Mouse (Mus musculus): ENCODE data around the gene Akap13.

Akap13 gene

DNA sequence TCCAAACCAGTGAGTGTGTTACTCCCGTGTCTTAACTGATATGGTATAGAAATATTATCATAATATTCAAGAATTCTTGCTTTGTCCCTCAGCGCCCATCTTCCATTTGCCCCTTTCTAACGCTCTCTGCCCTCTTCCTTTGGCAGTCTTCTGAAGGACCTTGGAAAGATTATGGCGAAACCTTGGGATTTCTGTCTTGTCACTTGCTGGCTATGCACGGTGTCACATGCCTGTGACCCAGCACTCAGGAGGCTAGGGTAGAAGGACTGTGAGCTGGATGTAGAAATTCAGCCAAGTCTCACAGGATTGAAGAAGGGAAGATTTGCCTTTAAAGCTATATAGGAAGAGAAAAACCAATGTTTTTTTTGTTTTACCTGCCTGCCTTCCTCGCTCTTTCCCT lies 212.2 kb downstream of the Akap13 start:
- DNase-seq (ENCODE audit: low spot score) = no peak

DNA sequence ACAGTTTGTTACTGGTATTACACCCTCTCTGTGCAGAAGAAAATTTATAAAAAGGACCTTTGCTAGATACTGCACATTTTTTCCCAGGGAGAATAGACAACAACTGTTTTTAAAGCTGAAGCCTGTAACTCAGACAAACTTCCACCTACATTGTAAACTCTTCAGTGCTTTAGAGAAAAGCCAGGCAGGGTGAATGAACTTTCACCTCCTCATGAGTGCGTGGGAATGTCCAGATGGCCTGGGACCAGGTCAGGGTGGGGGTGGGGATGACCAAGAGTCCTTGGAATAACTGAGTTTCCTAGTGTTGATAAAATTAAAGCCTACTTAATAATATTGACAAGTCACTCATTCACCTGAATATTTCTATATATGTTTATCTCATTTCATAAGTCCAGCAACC lies 213.1 kb downstream of the Akap13 start:
- no peak for DNase-seq (ENCODE audit: low spot score)

DNA sequence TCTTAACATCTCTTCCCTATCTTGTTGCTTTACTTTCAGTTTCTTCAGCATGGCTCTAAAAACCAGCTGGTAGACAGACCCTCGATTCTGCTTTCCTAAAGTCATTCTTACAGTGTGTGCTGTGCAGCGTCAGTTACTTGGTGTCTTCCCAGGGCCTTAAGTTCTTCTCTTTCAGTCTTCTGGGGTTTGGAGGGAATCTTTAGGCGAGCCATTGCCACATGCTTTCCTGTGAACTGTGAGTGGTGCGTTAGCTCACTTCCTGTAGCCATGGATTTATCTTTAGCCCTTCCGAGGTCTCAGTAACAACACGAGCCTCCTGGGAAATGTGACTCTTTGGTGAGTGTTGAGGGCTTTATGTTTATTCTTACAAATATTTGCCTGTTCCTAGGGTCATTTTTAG lies 214.1 kb downstream of the Akap13 start:
- DNase-seq (ENCODE audit: low spot score) = no peak

DNA sequence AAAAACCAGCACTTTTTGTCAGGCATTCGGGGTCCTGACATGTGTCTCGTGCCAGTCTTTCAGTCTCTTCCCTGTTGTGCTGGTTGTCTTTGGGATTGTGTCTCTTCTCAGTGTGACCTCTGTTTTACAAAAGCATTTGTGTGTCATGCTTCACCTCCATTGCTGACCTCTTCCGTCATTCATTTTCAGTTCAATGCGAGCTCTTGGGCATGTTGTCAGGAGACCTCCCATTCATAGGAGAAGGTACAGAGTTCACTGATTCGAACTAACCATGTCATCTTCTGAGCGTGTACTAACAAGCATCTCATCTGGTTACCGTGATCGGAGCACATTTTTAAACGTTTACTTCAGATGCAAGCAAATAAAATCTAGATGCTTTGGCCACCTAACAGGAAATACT lies 224.3 kb downstream of the Akap13 start:
- no peak for DNase-seq (ENCODE audit: low spot score)

DNA sequence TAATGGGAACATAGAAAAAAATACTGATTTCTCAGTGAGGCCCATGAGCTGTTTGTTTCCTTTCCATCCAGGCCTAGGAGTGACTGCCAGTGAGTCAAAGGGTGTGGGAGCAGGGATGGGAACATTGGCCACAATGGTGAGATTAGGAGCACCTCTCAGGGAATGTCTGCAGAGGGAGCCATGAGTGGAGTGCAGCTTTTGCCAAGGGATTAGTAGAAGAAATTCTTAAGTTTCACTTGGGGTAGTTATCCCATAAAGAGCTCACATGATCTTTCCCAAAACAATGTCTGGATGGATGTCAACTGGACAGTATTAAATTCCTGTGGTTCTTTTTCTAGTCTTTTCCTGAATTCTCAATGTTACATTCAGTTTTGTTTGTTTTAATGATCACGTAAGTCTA lies 227.6 kb downstream of the Akap13 start:
- DNase-seq (ENCODE audit: low spot score) = no peak

DNA sequence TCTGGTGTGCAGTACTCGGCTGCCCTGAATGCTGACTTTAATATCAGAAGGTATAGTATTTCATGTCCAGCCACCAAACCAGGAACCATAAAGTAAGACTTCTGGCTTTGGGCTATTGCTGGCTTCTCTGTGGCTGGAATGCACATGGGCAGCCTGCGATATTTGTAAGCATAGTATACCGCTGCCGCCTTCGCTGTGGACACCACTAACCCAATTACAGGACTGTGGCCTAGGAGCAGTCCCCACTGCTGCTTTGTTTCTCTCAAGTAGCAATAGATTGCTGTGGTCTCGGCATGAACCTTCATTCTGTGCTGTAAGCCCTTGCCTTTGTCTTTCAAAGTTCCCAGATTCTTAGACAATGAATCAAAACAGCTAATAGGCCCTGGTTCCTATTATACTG lies 228.1 kb downstream of the Akap13 start:
- DNase-seq (ENCODE audit: low spot score) = no peak

DNA sequence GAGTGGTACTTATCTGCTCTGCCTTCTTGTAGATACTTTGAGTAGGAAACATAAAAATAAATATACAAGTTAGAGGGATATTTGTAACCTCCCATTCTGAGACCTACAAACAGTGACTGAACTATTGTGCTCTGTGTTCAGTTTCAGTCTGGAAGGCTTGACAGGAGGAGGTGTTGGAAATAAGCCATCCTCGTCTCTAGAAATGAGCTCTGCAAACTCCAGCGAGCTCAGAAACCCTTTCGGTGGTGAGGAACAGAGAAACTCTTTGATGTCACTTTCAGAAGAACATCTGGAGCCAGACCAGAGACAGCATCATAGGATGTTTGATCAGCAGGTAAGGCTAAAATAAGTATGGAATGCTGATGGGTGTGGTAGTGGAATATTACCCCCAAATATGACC lies 229.6 kb downstream of the Akap13 start:
- DNase-seq (ENCODE audit: low spot score) = no peak

DNA sequence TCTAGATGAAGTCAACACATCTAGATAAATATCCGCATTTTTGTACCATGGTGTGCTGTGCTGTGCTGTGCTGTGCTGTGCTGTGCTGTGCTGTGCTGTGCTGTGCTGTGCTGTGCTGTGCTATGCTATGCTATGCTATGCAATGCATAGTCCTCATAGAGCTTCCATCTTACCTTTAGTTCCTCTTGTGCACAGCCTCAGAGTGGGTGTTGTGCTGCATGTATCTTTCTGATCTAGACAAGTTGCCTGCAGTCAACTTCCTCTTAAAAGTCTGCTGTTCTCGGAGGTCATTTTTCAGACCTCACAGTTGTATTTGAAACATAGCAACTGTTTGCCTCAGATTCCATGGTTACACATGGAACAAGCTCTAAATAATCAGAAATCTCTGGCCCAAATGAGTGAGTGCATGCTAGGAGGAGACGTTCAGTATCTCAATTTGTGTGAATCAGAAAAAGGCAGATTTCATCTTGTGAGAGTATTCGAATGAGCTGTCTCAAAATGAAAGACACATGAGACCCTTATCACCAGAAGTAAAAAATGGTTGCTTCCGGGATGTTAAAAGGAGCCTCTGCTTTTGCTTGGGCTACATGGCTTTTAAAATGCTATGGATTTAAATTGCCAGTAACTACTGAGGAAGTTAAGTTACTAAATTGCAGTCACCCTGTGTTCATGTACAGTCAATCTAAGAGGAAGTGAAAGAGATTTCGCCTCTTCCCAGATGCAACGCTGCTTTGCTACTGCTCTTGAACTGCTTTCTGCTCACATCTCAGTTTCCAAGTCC lies 230.9 kb downstream of the Akap13 start:
- no peak for DNase-seq (ENCODE audit: low spot score)

DNA sequence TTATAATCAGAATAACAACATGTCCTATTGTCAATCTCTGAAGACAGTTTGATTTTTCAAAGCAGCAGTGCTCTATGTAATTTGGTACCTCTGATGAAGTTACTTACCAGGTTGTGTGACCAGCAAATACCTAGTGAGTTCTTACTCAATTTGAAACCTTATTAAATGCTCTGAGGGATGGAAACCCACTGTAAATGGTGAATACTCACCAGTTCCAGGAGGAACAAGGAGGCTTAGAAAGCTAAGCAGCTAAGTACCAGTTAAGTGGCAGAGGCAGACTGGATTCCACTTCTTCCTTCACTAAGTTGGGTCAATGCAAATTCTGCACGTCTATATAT lies 231.5 kb downstream of the Akap13 start:
- no peak for DNase-seq (ENCODE audit: low spot score)

DNA sequence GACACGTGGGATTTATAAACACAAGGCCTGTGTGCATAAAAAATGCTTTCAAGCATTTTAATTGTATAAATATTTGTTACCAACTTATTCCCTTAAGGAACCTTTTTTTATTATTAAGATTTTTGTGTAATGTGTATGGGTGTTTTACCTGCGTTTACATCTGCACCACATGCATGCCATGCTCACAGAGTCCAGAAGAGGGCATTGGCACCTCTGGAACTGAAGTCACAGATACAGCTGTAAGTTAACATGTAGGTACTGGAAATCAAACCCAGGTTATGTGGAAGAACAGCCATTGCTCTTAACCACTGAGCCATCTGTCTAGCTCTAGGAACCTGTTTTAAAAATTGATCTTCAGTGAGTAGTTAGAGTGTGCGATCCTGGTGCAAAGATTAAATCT lies 232.8 kb downstream of the Akap13 start:
- no peak for DNase-seq (ENCODE audit: low spot score)

DNA sequence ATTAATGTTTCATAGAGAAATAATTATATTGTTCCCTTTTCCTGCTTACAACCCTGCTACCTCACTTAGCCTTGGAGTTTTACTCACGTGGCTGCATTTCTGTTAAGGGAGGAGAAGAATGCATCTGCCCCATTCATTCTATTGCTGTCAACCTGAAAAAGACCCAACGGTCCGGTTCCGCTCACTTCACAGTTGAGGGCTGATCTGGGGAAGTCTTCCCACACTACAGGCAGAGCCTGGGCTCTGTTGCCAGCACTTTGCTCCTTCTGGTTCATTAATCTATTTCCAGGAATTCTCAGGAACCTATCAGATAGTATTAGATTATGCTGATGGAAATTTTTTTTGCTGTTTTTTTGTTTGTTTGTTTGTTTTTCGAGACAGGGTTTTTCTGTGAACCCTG lies 239.4 kb downstream of the Akap13 start:
- no peak for DNase-seq (ENCODE audit: low spot score)

DNA sequence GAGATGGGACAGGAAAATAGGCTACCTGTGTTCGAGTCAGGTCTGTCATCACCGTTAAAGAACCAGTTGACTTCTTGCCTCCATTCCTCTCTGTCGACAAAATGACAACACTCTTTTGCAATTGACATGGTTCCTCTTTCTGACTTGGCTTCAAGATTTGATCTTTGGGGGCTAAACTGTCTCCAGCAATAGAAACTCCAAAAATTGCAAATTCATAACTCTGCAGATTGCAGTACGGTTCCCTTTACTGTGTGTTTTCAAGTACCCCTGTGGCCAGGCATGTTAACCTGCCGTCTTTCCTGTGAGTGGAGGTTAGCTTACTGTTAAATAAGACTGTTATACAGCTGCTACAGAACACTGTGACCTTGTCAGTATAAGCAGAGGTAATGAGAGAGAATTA lies 244.5 kb downstream of the Akap13 start:
- DNase-seq (ENCODE audit: low spot score) = no peak

DNA sequence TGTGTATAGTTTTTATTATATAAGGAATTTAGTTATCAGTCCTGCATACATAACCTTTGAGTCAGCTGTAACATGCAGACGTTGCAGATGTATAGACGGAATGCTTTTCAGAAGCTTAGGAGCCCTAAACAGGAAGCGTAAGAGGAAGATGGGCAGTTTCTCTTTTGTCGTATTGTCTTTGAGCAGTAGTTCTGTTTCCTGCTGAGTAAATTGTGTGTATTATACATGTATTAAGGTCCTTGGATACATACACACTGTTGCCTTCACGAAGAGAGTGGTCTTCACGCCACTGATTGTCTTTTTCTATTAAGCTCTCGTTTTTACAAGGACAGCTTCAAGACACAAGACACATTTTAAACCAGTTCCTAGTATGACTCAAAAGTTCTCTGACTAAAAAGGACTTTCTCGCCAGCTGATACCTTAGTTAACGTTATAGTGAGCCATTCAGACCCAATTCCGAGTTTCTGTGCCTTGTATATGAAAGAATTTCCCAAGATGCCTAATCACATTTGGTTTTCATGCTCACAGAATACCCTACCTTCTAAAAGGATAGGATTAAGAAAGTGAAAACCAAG lies 245.5 kb downstream of the Akap13 start:
- no peak for DNase-seq (ENCODE audit: low spot score)

DNA sequence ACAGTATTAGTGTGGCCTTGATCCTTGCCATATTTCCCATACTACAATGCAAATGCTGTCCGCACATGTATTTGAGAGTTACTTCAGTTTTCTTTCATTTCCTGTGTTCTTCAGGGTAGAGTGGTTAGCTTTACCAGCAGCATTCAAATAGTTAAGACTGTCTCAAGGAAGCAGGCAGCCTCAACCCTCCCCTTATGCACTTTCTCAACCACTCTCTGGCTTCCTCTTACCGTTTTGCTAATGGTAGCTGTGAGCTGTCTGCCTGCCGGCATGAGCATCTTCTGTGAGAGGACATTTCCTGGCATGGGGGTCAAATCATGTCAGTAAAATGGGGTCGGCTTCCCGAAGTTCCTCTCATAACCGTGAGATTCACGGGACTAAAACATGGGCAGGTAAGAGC lies 246.4 kb downstream of the Akap13 start:
- DNase-seq (ENCODE audit: low spot score) = no peak

DNA sequence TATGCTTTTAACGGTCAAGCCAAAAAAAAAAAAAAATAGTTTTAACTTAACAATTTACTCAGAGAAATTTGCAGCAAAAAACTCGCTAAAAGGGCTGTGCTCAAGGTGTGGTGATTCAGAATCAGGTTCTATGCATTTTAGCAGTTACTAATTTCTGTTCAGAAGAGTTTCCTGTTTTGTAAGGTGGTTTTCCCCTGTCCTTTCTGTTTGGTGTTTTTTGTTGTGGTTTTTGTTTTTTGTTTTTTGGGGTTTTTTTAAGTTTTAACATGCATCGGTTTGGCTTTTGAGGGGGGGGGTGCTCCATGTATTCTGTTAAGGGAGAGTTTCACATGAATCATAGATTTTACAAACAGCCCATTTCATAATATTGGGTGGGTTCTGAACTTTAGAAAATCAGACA lies 247.0 kb downstream of the Akap13 start:
- no peak for DNase-seq (ENCODE audit: low spot score)

DNA sequence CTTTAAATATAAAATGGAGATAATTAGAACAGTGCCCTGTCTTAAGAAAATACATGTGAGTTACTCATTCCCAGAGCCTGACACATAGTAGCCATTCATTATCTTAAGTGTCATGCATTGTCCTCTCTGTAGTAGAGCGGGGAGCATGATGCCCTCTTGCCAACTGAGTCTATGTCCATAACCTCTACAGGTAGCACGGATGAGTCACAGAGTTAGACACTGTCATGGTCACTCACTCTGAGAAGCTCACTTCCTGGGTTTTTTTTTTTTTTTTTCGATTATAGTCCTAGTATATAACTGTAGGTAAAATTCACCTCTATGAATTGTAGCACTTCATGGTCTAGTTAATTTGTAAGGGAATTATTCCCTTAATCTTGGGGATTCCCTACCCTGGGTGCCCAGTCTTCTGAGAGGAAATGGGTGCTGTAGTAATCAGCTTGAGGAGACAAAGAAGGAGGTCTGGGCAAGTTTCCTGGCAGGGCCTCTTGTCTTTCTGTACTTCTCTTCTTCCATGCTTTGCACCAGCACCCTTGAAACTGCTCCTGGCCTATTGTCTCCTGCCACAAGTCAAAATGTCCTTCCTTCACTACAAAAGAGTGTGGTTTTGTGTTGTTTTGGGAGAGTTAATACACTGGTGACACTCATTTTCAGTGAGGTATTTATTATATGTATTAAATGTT lies 247.8 kb downstream of the Akap13 start:
- no peak for DNase-seq (ENCODE audit: low spot score)

DNA sequence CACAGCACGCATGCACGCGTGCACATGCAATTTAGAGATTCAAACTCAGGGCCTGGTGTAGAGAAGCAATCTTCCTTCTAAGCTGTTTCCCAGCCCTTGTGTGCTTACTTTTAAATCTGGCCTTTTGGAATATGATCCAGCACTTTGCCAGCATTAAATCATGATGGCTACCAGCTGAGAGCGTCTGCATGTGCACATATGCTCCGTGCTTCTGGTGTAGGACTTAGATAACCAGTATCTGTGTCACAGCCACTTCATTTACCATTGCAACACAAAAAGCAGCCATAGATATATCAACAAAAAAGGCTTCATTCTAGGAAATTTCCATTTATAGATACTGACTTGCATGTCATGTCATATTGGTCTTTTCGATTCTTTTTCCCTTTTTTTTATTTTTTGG lies 249.5 kb downstream of the Akap13 start:
- no peak for DNase-seq (ENCODE audit: low spot score)

DNA sequence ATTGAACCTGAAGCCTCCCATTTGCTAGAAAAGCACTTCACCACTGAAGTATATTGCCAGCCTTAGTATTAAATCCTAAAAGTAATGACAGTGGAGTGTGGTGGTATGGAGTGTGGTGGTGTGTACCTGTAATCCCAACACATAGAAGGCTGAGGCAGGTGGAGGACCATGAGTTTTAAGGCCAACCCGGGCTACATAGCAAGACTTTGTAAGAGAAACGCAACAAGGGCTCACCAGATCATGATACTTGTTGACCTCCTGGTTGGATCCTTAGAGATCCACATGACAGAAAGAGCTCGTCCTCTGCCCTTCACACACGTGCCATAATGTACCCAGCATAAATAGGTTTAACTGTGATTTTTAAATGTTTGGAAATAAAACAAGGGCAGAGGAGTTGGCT lies 254.6 kb downstream of the Akap13 start:
- no peak for DNase-seq (ENCODE audit: low spot score)

DNA sequence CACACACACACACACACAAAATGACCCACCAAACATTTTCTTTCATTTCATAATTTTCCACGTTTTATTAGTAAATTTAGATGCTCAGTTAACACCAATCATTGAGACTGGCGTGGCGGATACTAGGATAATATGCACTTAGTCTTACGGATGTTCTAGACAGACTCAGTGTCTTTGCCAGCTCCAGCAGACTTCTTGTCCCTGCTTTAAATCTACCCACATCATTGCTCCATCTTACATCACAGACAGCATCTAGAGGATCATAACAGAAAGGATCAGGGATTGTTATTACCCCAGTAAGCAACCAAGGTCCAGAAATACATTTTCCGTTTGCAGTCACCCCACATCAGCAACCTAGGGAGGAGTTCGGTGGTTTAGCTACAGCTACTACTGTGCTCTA lies 255.6 kb downstream of the Akap13 start:
- DNase-seq (ENCODE audit: low spot score) = no peak

DNA sequence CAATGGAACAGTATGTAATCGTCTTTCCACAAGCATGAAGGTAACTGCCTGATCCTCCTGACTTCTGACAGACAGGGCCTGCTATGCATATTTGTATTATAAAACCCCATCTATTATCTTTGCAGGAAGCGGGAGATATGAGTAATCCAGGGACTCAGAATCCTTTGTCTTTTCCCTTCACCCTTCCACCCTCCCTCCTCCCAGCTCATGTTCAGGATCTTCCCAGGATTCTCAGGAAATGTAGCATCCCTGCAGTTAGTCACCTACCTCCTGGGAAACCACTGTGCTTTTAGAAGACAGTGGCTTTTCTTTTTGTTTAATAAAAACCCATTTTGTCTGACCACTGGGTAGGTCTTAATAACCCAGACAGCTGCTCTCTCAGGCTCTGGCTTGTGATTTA lies 256.1 kb downstream of the Akap13 start:
- no peak for DNase-seq (ENCODE audit: low spot score)

DNA sequence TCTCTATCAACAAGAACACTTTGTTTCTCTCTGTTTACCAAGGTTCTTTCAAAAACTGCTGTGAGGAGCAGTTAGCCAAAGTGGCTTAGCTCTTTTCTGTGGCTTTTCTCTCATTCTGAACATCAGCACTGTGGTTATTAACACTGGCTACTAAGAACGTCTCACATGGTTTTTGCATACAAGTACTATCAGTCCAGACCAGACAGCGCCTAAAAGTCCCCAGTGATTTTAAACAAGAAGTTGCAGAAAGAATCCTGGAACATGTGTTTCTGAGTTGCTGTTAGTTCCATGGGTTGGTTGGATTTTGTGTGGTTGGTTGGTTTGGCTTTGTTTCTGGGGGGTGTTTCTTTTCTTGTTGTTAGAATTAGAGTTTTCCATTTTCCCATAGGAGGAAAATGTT lies 257.5 kb downstream of the Akap13 start:
- no peak for DNase-seq (ENCODE audit: low spot score)

DNA sequence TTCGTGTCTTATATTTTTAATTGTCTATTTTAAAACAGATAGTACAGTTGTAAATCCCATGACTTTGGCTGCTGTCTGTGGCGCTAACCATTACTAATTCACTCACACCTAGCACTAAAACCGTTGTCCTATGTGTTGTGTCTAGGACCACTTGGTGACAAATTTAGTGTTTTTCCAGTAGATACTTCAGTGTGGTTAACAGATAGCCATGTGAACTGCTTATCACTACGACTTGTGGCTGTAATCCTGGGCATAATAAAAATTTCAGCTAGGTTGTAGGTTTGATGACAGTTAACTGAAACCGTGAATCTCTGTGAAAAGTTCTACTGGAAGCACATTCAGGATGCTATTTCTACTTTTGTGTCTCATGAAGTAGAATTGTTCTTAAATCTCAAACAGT lies 258.6 kb downstream of the Akap13 start:
- DNase-seq (ENCODE audit: low spot score) = no peak

DNA sequence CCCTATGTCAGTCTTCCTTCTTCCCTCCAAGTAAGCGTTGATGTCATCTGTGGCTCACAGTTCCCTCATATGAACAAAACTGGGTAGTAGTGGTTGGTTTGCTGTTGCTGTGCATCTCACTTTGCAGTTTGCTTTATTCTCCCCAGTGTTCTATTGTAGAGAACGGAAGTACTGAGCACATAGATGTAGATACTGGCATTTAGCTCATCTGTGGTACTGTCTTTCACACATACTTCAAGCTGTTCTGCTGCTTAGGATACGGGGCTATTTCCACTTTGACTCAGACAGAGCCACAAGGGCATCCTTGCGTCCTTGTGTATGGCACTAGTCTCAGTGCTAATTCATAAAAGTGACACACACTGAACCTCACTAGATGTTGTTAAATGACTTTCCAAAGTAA lies 259.7 kb downstream of the Akap13 start:
- DNase-seq (ENCODE audit: low spot score) = no peak

DNA sequence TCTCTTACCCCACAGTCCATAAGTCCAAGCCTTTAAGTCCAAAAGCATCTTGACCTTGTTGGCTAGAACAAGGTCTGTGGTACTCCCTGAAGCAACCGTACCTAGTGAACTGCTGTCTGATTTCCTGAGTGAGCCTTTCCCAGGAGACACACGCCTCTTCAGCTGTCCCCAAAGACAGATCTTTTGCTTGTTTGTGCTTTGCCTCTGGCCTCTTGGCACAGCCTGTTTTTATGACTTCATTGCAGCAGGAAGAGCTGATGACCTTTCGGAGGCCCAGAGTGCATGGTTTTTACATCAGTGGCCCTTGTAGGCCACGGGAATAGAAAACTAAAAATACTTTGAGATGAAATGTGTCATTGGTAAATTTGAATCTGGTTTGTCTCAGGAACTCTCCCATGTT lies 260.6 kb downstream of the Akap13 start:
- DNase-seq (ENCODE audit: low spot score) = no peak
